Mouse (Mus musculus) Patski (cell line): ENCODE measurements around the gene Zc3h18. TPM values are rescaled to one million over a fixed set of nuclear protein-coding genes. Genes with fewer than 3 reads are reported as not detected.
A peak's percentile ranks its signal among the peaks of the same experiment; 100 is the strongest.

Source experiments
- ATAC-seq: fragments of 100-300 bp; one replicate; pipeline ENCODE4 v1.8.0; 2021
- CTCF ChIA-PET: fragments of 350-600 bp; sonication (Branson Sonifier 250); formaldehyde crosslinking; loops from one replicate; lab custom pipeline; 2022; ENCODE audit warnings: inconsistent platforms; lab: Charles Lee
- POLR2A ChIA-PET: fragments of 350-600 bp; sonication (Branson Sonifier 250); formaldehyde crosslinking; loops from one replicate; lab custom pipeline; 2022; ENCODE audit warnings: antibody characterized with exemption, inconsistent platforms; lab: Charles Lee
- DNase-seq: peaks from one replicate; pipeline ENCODE4 v3.0.0-alpha.2; 2011; ENCODE audit warnings: low read depth, low spot score
- H3K27me3 ChIP-seq: fragments of 371-371 bp; one replicate; pipeline ENCODE4 v1.5.1; 2021
- CTCF ChIP-seq: fragments of 100-300 bp; IDR thresholded peaks from one replicate; pipeline ENCODE4 v1.5.1; 2021
- in situ Hi-C: fragments of 300-500 bp; cut with MboI; formaldehyde crosslinking; loops from 3 replicates; pipeline ENCODE4 v1.11.1; 2018; ENCODE audit warnings: low pct_unique_long_range_greater_than_20kb, mixed read lengths
- polyA plus RNA-seq: library from polyadenylated mRNA; unstranded; gene quantifications from one replicate; pipeline ENCODE4 v1.2.3, GENCODE M21; 2021

The Zc3h18 gene
- polyA plus RNA-seq, 1 experiment from 2014 or later, result 54.1 TPM

- in situ Hi-C loops, result loop anchor here (10.0 kb wide), 1 partner anchor 181 kb away; no protein-coding TSS in a partner anchor
- DNase-seq, result no peak
- no peak for ATAC-seq
- no peaks in the 10 kb centered on the region for H3K27me3 ChIP-seq
- TF ChIP-seq CTCF, result no peak
- ChIA-PET CTCF (interaction anchor here (1.2 to 1.9 kb wide), 4 partner anchors 9 to 73 kb away, joined by 4 to 9 read pairs (median 5); no protein-coding TSS in a partner anchor), POLR2A (no interaction called here)
These were observed 31.0 kb upstream of the Zc3h18 start for GRCm38 (mm10) chr8:122345181-122346095.

- POLR2A ChIA-PET, result interaction anchor here (1.0 kb wide), 1 partner anchor 22 kb away, joined by 3 read pairs; no protein-coding TSS in a partner anchor
- no peaks in the 10 kb centered on the region for H3K27me3 ChIP-seq
- CTCF ChIA-PET, result interaction anchor here (0.9 to 1.5 kb wide), 5 partner anchors 15 to 75 kb away, joined by 3 to 7 read pairs (median 3); no protein-coding TSS in a partner anchor
- in situ Hi-C loops, result loop anchor here (10.0 kb wide), 1 partner anchor 183 kb away; no protein-coding TSS in a partner anchor
- DNase-seq, result peak; percentile 58
- peak; percentile 44 for ATAC-seq
- TF ChIP-seq CTCF, result no peak
These were observed 28.4 kb upstream of the Zc3h18 start for GRCm38 (mm10) chr8:122347811-122348552.

DNA sequence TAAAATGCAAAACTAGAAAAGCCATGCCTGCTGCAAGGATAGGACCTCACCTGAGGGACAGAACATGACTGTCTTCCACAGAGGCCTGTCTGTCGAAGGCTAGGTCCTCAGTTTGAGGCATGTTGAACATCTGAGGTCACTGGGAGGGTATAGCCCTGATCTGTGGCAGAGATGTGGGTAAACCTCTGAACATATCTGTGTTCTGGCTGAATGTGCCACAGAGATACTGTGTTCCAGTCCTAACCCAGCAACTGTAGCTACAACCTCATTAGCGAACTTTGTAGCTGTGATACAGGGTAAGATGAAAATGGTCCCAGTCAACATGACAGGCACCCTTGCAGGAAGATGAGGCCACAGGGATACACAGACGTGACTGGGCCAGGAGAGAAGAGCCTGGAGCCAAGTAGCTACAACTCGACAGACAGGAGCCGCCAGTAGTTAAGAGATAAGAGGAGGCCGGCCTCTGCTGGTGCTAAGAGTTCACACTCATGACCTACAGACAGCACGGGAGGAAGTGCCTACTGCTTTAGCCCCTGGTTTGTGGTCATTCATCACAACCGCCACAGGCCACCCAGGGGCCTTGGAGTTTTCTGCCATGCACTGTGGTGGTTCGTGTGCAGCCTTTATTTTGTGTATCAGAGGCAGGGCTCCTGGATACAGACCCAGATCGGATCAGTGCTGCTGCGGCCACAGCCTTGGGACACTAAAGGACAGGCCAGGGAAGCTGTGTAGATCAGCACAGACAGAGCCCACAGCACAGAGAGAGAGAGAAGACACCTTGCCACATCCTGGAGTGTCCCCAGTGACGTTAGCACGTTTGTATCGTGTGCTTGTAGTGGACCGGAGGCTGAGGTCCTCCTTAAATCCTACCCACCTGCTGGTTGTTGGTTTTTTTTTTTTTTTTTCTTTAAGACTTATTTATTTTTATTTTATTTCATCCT, 26.8 kb upstream of the Zc3h18 start:
- CTCF ChIA-PET, result interaction anchor here (1.1 kb wide), 1 partner anchor 8 kb away, joined by 3 read pairs; no protein-coding TSS in a partner anchor
- in situ Hi-C loops, result loop anchor here (10.0 kb wide), 1 partner anchor 185 kb away; no protein-coding TSS in a partner anchor
- TF ChIP-seq CTCF, result no peak
- no peak for DNase-seq
- POLR2A ChIA-PET, result interaction anchor here (0.7 kb wide), 1 partner anchor 26 kb away, joined by 3 read pairs; no protein-coding TSS in a partner anchor
- H3K27me3 ChIP-seq, result no peaks in the 10 kb centered on the region
- no peak for ATAC-seq

- CTCF ChIA-PET, result no interaction called here
- in situ Hi-C loops, result no loop called here
- ATAC-seq (no peak), DNase-seq (no peak)
- POLR2A ChIA-PET, result interaction anchor here (0.7 kb wide), 1 partner anchor 27 kb away, joined by 3 read pairs; no protein-coding TSS in a partner anchor
- H3K27me3 ChIP-seq, result no peaks in the 10 kb centered on the region
- TF ChIP-seq CTCF, result no peak
These were observed 25.9 kb upstream of the Zc3h18 start for GRCm38 (mm10) chr8:122350309-122351089.

- ATAC-seq (no peak), DNase-seq (no peak)
- TF ChIP-seq CTCF, result no peak
- H3K27me3 ChIP-seq, result no peaks in the 10 kb centered on the region
- CTCF ChIA-PET, result interaction anchor here (0.9 to 3.4 kb wide), 2 partner anchors 8 to 14 kb away, joined by 4 to 14 read pairs; no protein-coding TSS in a partner anchor
- POLR2A ChIA-PET, result no interaction called here
- in situ Hi-C loops, result no loop called here
These were observed 22.3 kb upstream of the Zc3h18 start for GRCm38 (mm10) chr8:122354157-122354556.

DNA sequence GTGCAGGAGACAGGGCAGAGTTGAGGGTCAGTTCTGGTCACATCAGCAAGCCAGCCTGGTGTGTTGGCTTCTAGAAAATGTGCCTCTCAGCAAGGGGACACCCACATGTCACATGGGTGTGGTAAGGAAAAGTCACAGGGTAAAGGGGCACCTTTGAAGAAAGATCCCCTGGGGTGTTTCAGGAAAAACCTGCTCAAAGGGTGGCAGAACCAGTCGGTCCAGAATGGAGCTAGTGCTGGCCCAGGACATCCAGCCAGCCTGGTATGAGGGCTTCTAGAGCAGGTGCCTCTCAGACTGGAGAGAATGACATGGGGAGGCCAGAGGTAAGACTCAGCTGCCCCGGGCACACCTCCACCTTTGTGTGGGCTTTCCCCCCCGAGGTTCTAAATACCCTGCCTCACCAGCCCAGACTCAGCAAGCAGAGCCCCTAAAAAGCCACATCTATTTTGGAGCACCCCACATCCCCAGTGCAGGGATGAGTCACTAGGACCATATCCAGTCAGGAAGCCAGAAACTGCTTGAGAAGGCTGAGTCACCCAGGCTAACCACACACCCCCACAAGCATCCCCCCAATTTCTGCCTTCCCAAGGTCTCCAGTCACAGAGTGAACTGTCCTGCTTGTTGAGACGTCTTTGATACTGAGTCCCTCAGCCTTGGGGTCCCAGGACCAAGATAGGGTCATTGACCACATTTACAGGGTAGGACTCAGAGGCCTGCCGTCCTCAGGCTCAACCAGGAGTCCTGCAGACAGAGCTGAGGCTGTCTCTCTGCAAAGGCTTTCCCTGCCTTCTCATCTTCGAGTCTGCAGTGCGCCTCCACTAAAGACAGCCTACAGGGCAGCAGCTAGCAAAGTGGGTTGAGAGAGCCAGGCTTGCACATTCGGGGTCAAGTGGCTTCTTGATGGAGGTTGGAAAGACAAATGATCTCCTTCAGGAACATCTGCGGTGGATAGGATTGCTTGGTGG, 20.5 kb upstream of the Zc3h18 start:
- ChIA-PET POLR2A (interaction anchor here (0.6 kb wide), 1 partner anchor 21 kb away, joined by 3 read pairs; the partner anchor contains the start of gene Zc3h18), CTCF (interaction anchor here (0.7 kb wide), 1 partner anchor 14 kb away, joined by 3 read pairs; no protein-coding TSS in a partner anchor)
- in situ Hi-C loops, result no loop called here
- TF ChIP-seq CTCF, result no peak
- DNase-seq, result no peak
- peak; percentile 22 for ATAC-seq
- H3K27me3 ChIP-seq, result no peaks in the 10 kb centered on the region

- CTCF ChIA-PET, result interaction anchor here (0.7 kb wide), 1 partner anchor 16 kb away, joined by 3 read pairs; no protein-coding TSS in a partner anchor
- H3K27me3 ChIP-seq, result no peaks in the 10 kb centered on the region
- no peak for ATAC-seq
- POLR2A ChIA-PET, result no interaction called here
- in situ Hi-C loops, result no loop called here
- no peak for DNase-seq
- no peak for TF ChIP-seq CTCF
These were observed 19.2 kb upstream of the Zc3h18 start for GRCm38 (mm10) chr8:122357202-122357601.

DNA sequence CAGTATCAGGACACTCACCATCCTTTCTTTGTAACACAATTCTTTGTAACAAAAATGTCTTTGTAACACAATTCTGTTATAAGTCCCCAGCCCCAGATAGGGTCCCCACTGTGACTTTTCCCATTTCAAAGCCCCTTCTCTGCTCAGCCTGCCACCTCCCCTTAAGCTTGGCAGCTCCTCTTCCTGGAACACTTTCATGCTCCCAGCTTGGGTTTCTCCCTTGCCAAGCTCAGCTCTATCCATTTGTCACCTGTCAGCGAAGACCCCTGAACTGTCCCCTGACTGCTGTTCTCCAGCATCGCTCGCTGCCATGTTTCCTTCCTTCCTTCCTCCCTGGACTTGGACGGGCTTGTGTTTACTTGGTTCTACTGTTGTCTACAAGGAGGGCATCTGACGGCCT, 18.8 kb upstream of the Zc3h18 start:
- in situ Hi-C loops, result no loop called here
- ATAC-seq (no peak), DNase-seq (no peak)
- CTCF ChIA-PET, result no interaction called here
- POLR2A ChIA-PET, result no interaction called here
- TF ChIP-seq CTCF, result no peak
- no peaks in the 10 kb centered on the region for H3K27me3 ChIP-seq
